Mouse (Mus musculus) embryonic fibroblast, embryonic 13.5 days (primary cell): ENCODE results near the gene Ubtf.

Source experiments
- CTCF ChIP-seq: IDR thresholded peaks from 2 replicates; pipeline ENCODE4 v1.5.1; 2011; ENCODE audit warnings: mild to moderate bottlenecking, control low read depth, low read length, moderate library complexity, borderline replicate concordance; ENCODE audit not compliant: insufficient read depth
- POLR2A ChIP-seq: IDR thresholded peaks from 2 replicates; pipeline ENCODE4 v1.6.1; 2011; ENCODE audit warnings: low read depth, mild to moderate bottlenecking, control low read depth, low read length, moderate library complexity

DNA sequence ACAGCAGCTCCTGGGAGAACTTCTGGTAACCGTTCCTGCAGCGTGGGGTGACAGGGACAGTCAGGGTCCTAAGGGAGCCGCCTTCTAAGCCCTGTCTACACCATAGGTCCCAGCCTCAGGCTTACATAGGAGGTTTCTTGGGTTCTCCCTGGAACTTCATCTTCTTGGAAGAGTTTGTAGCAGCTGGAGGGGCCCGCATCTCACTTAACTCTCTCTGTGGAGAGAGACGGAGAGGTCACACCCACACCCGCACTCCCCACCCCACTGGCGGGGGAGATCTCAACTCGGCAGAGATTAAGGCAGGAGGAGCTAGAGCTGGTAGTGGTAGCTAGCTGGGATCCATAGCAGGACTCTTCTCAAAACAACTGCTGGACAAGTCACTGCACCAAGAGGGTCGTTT is 11.4 kb downstream of the Ubtf start:
- TF ChIP-seq CTCF (no peak), POLR2A (no peak)
